Mouse (Mus musculus) R1 (cell line): ENCODE measurements around the gene Med20.
"Not testable (repeated sequence)": the region's sequence is repeated elsewhere in the genome, so short reads cannot be mapped to it uniquely, and the experiment has no call there.

Source experiments
- DNase-seq: peaks from one replicate; pipeline ENCODE4 v3.0.0-alpha.2; 2018; ENCODE audit warnings: low read depth, low spot score

Gene Med20

DNA sequence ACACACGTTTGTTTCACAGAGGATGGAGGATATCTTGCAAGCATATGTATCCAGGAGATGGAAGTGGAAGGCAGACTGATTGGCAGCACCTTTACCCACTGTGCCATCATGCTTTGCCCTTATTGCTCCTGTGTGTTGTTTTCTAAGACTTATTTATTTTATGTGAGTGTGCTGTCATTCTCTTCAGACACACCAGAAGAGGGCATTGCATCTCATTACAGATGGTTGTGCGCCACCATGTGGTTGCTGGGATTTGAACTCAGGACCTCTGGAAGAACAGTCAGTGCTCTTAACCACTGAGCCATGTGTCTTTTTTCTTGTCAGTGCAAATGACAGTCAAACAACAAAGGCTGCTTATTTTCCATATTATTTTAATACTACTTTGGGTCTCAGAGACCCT, 16.4 kb downstream of the Med20 start:
- no peak for DNase-seq

DNA sequence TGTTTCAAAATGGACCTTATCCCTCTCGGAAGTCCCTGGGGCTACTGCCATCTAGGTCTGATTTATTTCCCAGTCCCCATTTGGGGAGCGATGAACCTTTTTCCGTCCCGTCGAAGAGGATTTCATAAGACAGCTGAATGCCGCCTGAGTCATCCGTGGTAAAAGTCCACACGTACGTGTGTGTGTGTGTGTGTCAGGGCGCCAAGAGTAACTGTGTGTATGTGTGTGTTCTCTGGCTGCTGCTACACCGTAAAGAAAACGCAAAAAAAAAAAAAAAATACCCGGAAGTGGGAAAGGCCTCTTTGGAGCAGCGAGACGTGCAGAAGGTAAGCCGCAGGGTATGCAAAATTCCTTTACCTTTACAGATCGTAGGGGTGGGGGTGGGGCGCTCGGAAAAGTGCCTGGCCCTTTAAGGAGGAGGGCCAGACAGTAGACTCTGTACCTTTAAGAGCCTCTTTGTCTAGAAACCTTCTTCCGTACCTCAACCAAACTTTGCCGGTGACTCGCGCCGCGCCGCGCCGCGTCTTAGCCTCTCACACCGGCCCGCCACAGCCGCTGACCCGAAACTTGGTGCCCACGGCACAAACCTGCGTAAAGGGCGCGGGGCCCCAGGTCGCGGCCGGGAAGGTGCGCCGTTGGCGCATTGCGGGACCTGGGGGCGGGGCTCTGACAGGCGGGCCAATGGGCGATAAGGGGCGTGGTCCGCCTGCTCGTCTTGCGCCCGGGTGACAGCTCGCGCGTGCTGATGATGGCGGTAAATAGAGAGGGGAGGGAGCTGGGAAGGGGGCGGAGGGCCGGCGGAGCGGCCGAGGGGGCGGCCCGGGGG, 17.7 kb downstream of the Med20 start:
- peak; percentile 97 for DNase-seq

DNA sequence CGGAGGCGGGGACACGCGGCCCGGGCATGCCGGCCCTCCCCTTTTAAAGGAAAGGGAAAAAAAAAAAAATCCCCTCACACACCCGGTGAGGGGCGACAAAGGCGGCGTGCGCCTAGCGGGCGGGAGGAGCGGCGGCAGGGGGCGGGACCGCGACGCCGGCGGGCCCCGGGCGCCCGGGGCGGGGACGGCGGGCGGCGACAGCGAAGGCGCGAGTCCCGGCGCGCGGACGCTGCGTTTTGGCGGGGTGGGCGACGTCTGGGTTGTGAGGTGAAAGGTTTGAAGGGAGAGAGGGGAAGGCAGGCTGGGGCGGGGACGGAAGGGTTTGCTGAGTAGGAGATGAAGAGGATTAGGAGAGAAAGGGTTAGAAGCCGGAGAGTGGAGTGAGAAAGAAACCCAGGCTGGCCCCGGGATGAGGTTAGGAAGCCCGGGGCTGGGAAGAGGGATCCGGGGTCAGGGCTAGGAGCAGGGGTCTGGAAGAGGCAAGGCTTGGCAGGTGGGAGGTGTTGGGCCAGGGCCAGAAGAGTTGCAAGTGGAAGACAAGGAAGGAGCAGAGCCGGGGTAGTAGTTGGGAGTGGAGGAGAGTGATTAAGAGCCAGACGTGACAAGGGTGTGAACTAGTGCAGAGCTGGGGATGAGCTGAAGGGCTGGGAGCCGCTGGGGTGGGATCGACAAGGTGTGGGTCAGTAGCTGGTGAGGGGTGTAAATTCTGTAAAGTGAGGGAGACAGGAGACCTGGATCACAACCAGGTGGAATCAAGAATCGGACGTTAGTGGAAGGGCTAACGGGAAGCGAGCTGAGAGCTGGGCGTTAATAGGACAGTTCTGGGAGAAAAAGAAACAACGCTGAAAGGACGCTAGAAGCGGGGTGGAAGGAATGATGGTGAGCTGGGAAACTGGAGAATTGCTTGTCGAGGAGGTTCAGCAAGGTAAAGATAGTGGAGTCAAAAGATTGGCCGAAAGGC, 18.6 kb downstream of the Med20 start:
- peak; percentile 70 for DNase-seq

DNA sequence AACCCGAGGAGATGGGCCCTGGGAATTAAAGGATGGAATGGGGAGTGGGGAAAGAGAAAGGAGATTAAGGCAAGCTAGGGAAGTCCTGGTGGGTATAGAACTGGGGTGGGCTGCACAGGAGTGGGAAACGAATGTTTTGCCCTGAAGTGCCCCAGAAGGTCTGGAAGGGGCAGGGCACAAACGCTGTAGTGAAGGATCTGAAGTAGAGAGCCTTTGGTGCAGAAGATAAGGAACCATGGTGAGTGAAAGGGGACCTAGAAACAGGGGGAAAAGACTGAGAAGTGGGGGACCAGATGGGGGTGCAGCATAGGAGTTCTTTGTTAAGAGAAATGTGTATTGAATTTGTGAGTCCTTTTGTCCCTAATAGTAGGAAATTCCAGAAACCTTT, 19.3 kb downstream of the Med20 start, which contains the start of gene Usp49:
Gene Usp49 (plus strand): TSS at position 13 of the 388 bp plus-strand sequence.
- no peak for DNase-seq

DNA sequence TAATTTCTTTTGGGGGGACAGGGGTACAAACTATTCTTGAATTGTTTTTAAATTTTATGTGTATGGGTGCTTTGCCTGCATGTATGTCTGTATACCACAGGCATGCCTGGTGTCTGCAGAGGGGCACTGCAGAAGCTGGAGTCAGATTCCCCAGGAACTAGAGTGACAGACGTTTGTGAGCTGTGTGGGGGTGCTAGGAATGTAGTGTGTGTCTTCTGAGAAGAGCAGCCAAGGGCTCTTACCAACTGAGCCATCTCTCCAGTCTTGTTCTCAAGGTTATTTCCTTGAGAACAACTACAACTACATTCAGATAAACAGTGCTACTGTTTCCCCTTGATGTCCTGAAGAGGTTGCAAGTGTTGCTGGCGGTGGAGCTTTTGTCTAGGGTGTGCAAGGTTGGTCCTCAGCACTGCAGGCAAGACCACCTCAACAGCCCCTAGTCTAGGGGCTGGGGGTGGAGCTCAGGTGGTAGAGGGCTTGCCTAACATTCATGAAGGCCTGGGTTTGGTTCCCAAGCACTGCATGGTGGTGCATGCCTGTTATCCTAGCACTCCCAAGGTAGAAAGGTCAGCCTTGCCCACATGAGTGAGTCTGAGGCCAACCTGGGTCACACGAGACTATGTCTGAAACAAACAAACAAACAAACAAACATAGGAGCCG, 20.9 kb downstream of the Med20 start:
- no peak for DNase-seq

DNA sequence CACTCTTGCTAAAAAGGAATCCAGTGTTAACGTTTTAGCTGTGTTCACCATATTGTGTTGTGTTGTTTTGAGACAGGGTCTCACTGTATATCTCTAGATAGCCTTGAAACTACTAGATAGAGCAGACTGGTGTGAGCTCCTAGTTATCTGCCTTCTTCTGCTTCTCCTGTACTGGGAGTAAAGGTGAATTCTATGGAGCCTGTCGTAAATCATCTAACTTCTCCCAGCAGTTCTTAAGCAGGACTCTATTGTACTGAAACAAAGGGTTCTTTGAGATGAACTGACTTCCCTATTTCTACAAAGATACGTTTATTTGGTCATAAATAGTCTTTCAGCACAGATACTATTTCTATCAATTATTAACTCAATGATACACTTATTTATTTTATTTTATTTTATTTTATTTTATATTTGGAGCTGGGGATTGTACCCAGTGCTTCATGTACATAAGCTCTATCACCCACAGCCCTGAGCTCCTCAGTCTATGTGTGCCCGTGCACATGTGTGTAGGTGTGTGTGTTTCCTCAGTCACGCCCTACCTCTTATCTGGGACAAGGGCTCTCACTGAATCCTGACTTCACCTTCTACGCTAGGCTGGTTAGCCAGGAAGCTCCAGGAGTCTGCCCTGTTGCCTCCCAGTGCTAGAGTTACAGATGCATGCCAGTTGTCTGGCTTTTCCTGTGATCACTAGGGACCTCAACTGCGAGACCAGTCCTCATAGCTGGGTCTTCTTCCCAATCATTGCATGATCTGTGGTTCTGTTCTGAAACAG, 22.8 kb downstream of the Med20 start:
- DNase-seq = no peak

DNA sequence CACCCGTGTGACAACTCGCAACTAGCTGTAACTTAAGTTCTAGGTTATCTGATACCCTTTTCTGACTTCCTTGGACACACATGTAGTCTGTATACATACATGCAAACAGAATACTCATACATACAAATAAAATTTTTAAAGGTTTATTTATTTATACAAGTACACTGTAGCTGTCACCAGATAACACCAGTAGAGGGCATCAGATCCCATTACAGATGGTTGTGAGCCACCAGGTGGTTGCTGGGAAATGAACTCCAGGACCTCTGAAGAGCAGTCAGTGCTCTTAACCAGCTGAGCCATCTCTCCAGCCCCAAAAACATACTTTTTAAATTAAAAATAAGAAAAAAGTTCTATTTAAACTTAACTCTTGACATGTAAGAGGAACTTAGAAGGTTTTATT, 31.6 kb downstream of the Med20 start:
- DNase-seq = peak; percentile 63

DNA sequence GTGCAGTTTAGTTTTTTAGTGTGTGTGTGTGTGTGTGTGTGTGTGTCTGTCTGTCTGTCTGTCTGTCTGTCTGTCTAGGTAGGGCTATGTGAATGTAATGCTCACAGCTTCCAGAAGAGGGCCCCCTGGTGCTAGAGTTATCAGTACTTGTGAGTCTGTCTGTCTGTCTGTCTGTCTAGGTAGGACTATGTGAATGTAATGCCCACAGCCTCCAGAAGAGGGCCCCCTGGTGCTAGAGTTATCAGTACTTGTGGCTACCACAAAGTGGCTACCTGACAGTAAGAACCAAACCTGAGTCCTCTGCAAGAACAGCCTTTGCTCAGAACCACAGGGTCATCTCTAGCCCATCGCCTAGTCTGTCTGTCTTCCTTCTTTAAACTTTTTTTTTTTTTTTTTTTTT, 35.3 kb downstream of the Med20 start:
- peak; percentile 96 for DNase-seq

DNA sequence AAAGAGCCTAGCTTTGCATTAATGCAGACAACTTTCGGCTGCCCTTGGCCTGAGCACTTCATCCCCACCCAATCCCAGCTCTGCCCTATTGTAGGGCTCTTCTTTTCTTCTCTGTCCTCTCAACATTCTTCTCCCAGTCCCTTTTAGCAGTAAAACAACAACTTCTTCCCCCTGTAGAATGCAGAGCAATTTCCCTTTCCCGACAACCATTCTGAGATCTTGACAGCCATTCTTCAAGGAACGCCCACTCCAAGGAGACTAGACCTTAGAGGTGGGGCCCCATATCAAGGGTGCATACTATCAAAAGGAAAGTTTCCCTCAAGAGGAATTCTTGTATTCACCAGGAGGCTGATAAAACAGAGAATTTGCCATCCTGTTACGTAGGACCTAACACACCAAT, 37.6 kb downstream of the Med20 start:
- DNase-seq = peak; percentile 64

DNA sequence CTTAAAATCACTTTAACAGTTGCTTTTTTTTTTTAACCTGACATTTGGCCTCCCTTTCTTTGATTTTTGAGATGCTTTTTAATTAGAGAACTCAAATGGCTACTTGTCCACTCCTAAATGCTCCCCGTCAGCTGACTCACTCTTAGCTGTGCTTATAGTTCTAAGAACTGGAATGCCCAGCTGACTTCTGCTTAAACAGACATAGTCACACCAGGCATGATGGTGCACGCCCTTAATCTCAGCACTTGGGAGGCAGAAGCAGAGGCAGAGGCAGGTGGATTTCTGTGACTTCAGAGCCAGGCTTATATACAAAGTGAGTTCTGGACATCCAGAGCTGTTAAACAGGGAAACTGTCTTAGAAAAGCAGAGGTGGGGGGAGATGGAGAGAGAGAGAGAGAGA, 40.6 kb downstream of the Med20 start:
- no peak for DNase-seq

DNA sequence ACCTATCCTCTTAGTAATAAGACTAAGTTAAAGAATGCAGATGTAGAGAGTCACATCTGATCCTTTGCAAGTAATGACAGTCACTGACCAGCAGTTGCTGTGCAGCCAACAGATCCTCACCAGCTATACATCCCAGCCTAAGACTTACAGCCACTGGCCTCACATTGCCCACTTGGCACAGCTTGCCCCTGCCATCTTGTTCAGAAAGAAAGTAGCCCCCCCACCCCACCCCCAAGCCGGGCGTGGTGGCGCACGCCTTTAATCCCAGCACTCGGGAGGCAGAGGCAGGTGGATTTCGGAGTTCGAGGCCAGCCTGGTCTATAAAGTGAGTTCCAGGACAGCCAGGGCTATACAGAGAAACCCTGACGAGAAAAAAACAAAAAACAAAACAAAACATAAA, 43.0 kb downstream of the Med20 start:
- not testable (repeated sequence) for DNase-seq

DNA sequence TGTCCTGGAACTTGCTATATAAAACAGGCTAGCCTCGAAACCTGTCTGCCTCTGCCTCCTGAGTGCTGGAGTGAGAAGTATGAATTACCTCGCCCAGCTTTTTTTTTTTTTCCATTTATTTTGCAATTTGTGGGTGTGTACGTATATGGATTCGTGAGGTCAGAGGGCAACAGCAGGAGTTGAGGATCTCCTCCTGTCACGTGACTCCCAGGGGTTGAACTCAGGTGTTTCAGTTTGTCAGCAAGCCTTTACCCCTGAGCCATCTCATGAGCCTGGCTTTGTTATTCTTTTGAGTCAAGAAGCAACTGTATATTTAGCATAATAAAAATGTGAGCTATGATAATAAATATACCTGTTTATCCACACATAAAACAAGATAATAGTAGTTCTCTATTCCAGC, 44.3 kb downstream of the Med20 start:
- peak; percentile 25 for DNase-seq

DNA sequence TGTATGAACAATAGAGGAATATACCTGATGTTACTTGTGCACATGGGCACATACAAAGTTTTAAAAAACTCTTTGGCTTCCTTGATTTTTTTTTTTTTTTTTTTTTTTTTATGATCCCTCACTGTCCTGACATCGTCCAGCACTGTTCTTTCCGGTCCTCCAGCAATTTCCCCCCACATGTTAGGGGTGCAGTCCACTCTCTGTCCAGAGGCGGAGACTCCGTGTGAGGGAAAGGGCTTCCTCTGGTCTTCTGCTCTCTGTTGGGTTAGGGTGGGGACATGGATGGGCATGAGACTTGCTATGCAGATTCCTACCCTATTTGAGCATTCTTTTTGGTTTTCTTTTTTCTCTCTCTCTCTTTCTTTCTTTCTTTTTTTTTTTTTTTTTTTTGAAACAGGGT, 46.5 kb downstream of the Med20 start:
- no peak for DNase-seq

DNA sequence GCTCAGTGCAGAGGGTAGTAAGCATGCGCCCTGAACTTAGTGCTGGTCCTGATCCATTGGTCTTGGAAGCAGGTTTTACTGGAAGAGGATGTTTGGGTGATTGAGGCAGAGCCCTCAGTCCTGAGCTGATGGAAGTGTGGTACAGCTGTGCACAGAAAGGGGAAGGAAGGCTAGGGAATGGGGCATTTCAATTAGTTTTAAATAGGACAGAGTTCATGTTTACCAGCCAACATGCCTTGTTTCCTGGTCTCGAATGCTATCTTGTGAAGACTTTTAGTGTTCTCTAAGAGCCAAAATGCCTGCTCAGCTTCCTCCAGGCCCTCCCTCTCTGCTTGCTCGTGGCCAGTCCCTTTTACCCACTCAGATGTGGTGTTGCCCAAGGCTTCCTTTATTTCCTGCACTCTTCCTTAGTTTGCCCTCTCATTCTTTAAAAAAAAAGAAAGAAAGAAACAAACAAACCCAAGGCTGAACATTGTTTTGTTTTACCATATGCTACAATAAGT, 47.4 kb downstream of the Med20 start:
- no peak for DNase-seq

DNA sequence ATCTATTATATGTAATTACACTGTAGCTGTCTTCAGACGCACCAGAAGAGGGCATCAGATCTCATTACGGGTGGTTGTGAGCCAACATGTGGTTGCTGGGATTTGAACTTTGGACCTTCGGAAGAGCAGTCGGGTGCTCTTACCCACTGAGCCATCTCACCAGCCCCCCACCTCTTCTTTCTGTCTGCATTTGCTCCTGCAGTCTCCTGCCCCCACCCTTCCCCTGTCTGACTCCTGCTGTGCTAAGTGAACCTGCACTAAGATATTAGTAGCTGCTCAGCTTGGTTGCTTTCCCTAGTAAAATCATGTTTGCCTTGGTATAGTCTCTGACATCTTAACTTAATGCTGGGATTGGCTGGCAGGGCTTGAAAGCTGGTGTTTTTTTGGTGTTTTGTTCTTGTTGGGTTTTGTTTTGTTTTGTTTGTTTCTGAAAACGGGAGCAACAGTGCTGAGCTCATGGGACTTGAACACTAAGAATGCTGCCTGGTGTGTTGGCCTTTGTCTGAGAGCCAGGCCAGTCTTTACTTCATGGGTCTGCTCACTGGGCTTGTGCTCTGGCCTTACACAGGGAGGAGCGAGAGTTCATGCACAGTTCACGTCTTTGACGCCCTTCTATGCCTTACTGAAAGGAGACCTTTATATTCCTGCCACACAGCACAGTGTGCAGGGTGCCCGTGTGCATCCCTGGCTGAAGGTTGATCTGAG, 51.8 kb downstream of the Med20 start:
- peak; percentile 79 for DNase-seq

DNA sequence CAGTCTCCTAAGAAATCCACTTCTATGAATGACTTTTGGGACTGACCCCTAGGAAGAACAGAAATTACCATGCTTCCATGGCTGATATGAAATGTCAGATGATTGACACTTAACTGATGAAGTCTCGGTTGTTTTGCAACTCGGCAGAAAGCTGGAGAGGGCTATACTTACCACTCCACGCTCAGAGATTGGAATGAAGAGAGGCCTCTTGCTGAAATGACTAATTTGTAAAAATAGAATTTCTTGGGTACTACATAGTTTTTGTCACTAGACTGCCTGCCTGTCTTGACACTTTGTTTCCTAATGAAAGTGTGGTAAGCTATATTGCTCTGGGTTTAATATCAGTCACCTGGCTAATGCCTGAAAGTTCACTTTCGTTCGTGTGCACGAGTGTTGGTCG, 53.1 kb downstream of the Med20 start:
- DNase-seq = no peak

DNA sequence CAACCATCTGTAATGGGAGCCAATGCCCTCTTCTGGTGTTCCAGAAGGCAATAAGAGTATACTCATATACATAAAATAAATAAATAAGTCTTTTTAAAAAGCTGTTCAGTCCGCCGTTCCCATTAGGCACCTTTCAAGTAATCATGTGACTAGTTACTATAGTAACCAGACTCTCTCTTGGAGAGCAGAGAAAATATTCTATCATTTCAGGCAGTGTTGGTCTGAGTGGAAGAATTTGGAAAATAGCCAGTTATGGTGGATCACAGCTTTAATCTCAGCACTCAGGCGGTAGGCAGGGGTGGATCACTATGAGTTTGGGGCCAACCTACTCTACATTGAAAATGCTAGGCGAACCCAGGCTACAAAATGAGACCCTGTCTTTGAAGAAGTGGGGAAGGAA, 57.8 kb downstream of the Med20 start:
- no peak for DNase-seq

DNA sequence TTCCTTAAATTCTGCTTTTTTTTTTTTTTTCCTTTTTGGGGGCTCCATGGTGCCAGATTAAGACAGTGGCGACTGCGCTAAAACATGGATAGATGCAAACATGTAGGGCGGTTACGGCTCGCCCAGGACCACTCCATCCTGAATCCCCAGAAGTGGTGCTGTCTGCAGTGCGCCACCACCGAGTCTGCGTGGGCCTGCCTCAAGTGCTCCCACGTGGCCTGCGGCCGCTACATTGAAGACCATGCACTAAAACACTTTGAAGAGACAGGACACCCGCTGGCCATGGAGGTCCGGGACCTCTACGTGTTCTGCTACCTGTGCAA, 60.6 kb downstream of the Med20 start:
- DNase-seq = no peak

DNA sequence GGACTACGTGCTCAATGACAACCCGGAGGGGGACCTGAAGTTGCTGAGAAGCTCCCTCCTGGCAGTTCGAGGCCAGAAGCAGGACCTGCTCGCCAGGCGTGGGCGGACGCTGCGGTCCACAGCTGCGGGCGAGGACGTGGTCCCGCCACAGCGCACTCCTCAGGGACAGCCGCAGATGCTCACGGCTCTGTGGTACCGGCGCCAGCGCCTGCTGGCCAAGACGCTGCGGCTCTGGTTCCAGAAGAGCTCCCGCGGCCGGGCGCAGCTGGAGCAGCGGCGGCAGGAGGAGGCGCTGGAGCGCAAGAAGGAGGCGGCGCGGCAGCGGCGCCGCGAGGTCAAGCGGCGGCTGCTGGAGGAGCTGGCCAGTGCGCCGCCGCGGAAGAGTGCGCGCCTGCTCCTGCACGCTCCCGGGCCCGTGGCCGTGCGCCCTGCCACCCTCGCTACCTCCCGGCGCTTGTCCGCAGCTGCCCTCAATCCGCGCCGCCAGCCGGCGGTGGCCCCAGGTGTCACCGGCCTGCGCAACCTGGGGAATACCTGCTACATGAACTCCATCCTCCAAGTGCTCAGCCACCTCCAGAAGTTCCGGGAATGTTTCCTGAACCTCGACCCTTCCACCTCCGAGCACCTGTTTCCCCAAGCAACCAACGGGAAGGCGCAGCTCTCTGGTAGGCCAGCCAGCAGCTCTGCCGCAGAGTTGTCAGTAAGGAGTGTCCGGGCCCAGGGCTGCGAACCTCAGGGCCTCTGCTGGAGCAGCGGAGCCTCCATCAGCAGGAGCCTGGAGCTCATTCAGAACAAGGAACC, 61.1 kb downstream of the Med20 start:
- DNase-seq = peak; percentile 90
